Mouse (Mus musculus) midbrain, embryonic 16.5 days (tissue): ENCODE results near the gene Rbms3. TPM values are rescaled to one million over a fixed set of nuclear protein-coding genes. Genes with fewer than 3 reads are reported as not detected.

Experiments used
- ATAC-seq: fragments of 200-750 bp; cut with Nextera tagmentation; 2 replicates; pipeline ENCODE4 v1.8.0; 2017; ENCODE audit warnings: moderate TSS enrichment
- H3K27ac ChIP-seq: fragments of 300-500 bp; sonication (generic); 2 replicates; pipeline ENCODE4 v1.5.1; 2014; ENCODE audit warnings: mild to moderate bottlenecking, low read length, mixed read lengths
- H3K27me3 ChIP-seq: fragments of 300-500 bp; sonication (generic); 2 replicates; pipeline ENCODE4 v1.6.1; 2014; ENCODE audit warnings: low read depth, low read length, mixed read lengths; ENCODE audit not compliant: control insufficient read depth, insufficient read depth
- H3K36me3 ChIP-seq: fragments of 300-500 bp; sonication (generic); 2 replicates; pipeline ENCODE4 v1.6.1; 2014; ENCODE audit warnings: mild to moderate bottlenecking, low read length, moderate library complexity, mixed read lengths; ENCODE audit not compliant: control insufficient read depth, insufficient read depth
- H3K4me1 ChIP-seq: fragments of 300-500 bp; sonication (generic); 2 replicates; pipeline ENCODE4 v1.6.1; 2014; ENCODE audit warnings: mild to moderate bottlenecking, low read length, mixed read lengths; ENCODE audit not compliant: control insufficient read depth, insufficient read depth
- H3K4me2 ChIP-seq: fragments of 300-500 bp; sonication (generic); 2 replicates; pipeline ENCODE4 v1.6.1; 2014; ENCODE audit warnings: mild to moderate bottlenecking, low read length, mixed read lengths
- H3K4me3 ChIP-seq: fragments of 300-500 bp; sonication (generic); 2 replicates; pipeline ENCODE4 v1.5.1; 2014; ENCODE audit warnings: low read depth, mild to moderate bottlenecking, low read length, moderate library complexity, mixed read lengths
- H3K9ac ChIP-seq: fragments of 300-500 bp; sonication (generic); 2 replicates; pipeline ENCODE4 v1.6.1; 2014; ENCODE audit warnings: low read depth, low read length, mixed read lengths
- H3K9me3 ChIP-seq: fragments of 300-500 bp; sonication (generic); replicated peaks from 2 replicates; pipeline ENCODE4 v1.6.1; 2014; ENCODE audit warnings: mild to moderate bottlenecking, low read length, mixed read lengths; ENCODE audit not compliant: control insufficient read depth, poor library complexity, severe bottlenecking
- WGBS: fragments of 180-500 bp; shearing (Covaris S2); extraction: QIAGEN DNeasy Blood & Tissue Kit; methylation state at CpG from one replicate; pipeline ENCODE4 v1.1.7; 2014; 5-methylcytosine and 5-hydroxymethylcytosine counted together
- polyA plus RNA-seq: library from polyadenylated mRNA; unstranded; fragments of >200 nt; fragmentation: Nextera tagmentation; extraction: Ambion mirVana; gene quantifications from 2 replicates; pipeline ENCODE4 v1.2.1, GENCODE M21; 2015

The Rbms3 gene
- polyA plus RNA-seq, 1 experiment from 2014 or later = 65.9 TPM

GRCm38 (mm10) chr9:116847241-116848135 lies 782.2 kb downstream of the Rbms3 start:
- no peak overlapping the region for H3K9ac ChIP-seq
- H3K4me2 ChIP-seq = no peak overlapping the region
- H3K9me3 ChIP-seq = no peaks in the 10 kb centered on the region
- no peak for ATAC-seq
- H3K27me3 ChIP-seq = no peaks in the 10 kb centered on the region
- H3K4me3 ChIP-seq = no peak overlapping the region
- no peaks in the 10 kb centered on the region for H3K4me1 ChIP-seq
- H3K36me3 ChIP-seq = no peaks in the 10 kb centered on the region
- 82% methylated on average over 7 of the region's 7 CpGs for WGBS
- H3K27ac ChIP-seq = no peak overlapping the region

- H3K9me3 ChIP-seq = no peaks in the 10 kb centered on the region
- 51% methylated on average over 8 of the region's 8 CpGs for WGBS
- H3K4me3 ChIP-seq = no peak overlapping the region
- H3K27ac ChIP-seq = no peak overlapping the region
- H3K4me2 ChIP-seq = no peak overlapping the region
- ATAC-seq = no peak
- no peaks in the 10 kb centered on the region for H3K27me3 ChIP-seq
- H3K36me3 ChIP-seq = no peaks in the 10 kb centered on the region
- no peaks in the 10 kb centered on the region for H3K4me1 ChIP-seq
- H3K9ac ChIP-seq = no peak overlapping the region
These were observed 794.8 kb downstream of the Rbms3 start for GRCm38 (mm10) chr9:116834949-116835348.

GRCm38 (mm10) chr9:116833677-116834076 lies 796.0 kb downstream of the Rbms3 start:
- Histone ChIP-seq H3K27me3 (no peaks in the 10 kb centered on the region), H3K4me2 (no peak overlapping the region), H3K4me1 (no peaks in the 10 kb centered on the region), H3K4me3 (no peak overlapping the region), H3K27ac (no peak overlapping the region), H3K36me3 (no peaks in the 10 kb centered on the region), H3K9me3 (no peaks in the 10 kb centered on the region), H3K9ac (no peak overlapping the region)
- WGBS = 47% methylated on average over 7 of the region's 7 CpGs
- no peak for ATAC-seq

GRCm38 (mm10) chr9:116832822-116833221 lies 796.9 kb downstream of the Rbms3 start:
- H3K4me1 ChIP-seq = no peaks in the 10 kb centered on the region
- no peak overlapping the region for H3K9ac ChIP-seq
- WGBS = 58% methylated on average over 1 of the region's 1 CpGs
- H3K4me3 ChIP-seq = no peak overlapping the region
- ATAC-seq = no peak
- no peaks in the 10 kb centered on the region for H3K27me3 ChIP-seq
- no peaks in the 10 kb centered on the region for H3K9me3 ChIP-seq
- H3K27ac ChIP-seq = no peak overlapping the region
- no peaks in the 10 kb centered on the region for H3K36me3 ChIP-seq
- no peak overlapping the region for H3K4me2 ChIP-seq

- no peaks in the 10 kb centered on the region for H3K27me3 ChIP-seq
- WGBS = 88% methylated on average over 5 of the region's 5 CpGs
- H3K27ac ChIP-seq = no peak overlapping the region
- no peak overlapping the region for H3K9ac ChIP-seq
- no peaks in the 10 kb centered on the region for H3K36me3 ChIP-seq
- H3K4me3 ChIP-seq = no peak overlapping the region
- no peaks in the 10 kb centered on the region for H3K9me3 ChIP-seq
- no peak for ATAC-seq
- no peaks in the 10 kb centered on the region for H3K4me1 ChIP-seq
- H3K4me2 ChIP-seq = no peak overlapping the region
These were observed 798.3 kb downstream of the Rbms3 start for GRCm38 (mm10) chr9:116831386-116831785.

GRCm38 (mm10) chr9:116829929-116830328 lies 799.8 kb downstream of the Rbms3 start:
- Histone ChIP-seq H3K4me2 (no peak overlapping the region), H3K9me3 (no peaks in the 10 kb centered on the region), H3K9ac (no peak overlapping the region), H3K4me3 (no peak overlapping the region), H3K36me3 (no peaks in the 10 kb centered on the region), H3K4me1 (no peaks in the 10 kb centered on the region), H3K27ac (no peak overlapping the region), H3K27me3 (no peaks in the 10 kb centered on the region)
- ATAC-seq = no peak
- WGBS = 81% methylated on average over 4 of the region's 4 CpGs

- 91% methylated on average over 7 of the region's 7 CpGs for WGBS
- Histone ChIP-seq H3K4me1 (no peaks in the 10 kb centered on the region), H3K4me3 (no peak overlapping the region), H3K9me3 (no peaks in the 10 kb centered on the region), H3K9ac (no peak overlapping the region), H3K27ac (no peak overlapping the region), H3K4me2 (no peak overlapping the region), H3K27me3 (no peaks in the 10 kb centered on the region), H3K36me3 (no peaks in the 10 kb centered on the region)
- ATAC-seq = no peak
These were observed 808.1 kb downstream of the Rbms3 start for GRCm38 (mm10) chr9:116821601-116822000.

GRCm38 (mm10) chr9:116817196-116817595 lies 812.5 kb downstream of the Rbms3 start:
- no peak for ATAC-seq
- Histone ChIP-seq H3K4me2 (no peak overlapping the region), H3K9me3 (no peaks in the 10 kb centered on the region), H3K27me3 (no peaks in the 10 kb centered on the region), H3K36me3 (no peaks in the 10 kb centered on the region), H3K4me1 (0 out of 2 replicates have a peak, but pooled peaks cover 3% of the 10 kb centered on the region), H3K4me3 (no peak overlapping the region), H3K27ac (no peak overlapping the region), H3K9ac (no peak overlapping the region)
- WGBS = 83% methylated on average over 1 of the region's 1 CpGs

- Histone ChIP-seq H3K27ac (no peak overlapping the region), H3K9ac (no peak overlapping the region), H3K36me3 (no peaks in the 10 kb centered on the region), H3K9me3 (no peaks in the 10 kb centered on the region), H3K4me1 (0 out of 2 replicates have a peak, but pooled peaks cover 3% of the 10 kb centered on the region), H3K4me2 (no peak overlapping the region), H3K4me3 (no peak overlapping the region), H3K27me3 (no peaks in the 10 kb centered on the region)
- WGBS = 65% methylated on average over 10 of the region's 10 CpGs
- no peak for ATAC-seq
These were observed 815.1 kb downstream of the Rbms3 start for GRCm38 (mm10) chr9:116814495-116815094.
